Mouse (Mus musculus): ENCODE results near the gene Tmem184a.

The Tmem184a gene

GRCm38 (mm10) chr5:139819538-139820181, at the start of gene Tmem184a:
Gene Tmem184a, minus strand, starts transcription at chr5:139819917.
- no peak for DNase-seq (ENCODE audit: low read depth, low spot score)

- DNase-seq (ENCODE audit: low read depth, low spot score): no peak
Measured at GRCm38 (mm10) chr5:139862759-139863158, 43.0 kb upstream of the Tmem184a start.

- no peak for DNase-seq (ENCODE audit: low read depth, low spot score)
Measured at GRCm38 (mm10) chr5:139860328-139861104, 40.8 kb upstream of the Tmem184a start.

GRCm38 (mm10) chr5:139849626-139850320, 30.1 kb upstream of the Tmem184a start:
- no peak for DNase-seq (ENCODE audit: low read depth, low spot score)

- no peak for DNase-seq (ENCODE audit: low read depth, low spot score)
Measured at GRCm38 (mm10) chr5:139839142-139839541, 19.4 kb upstream of the Tmem184a start.

- DNase-seq (ENCODE audit: low read depth, low spot score): peak; percentile 44
Measured at GRCm38 (mm10) chr5:139838476-139838892, 18.8 kb upstream of the Tmem184a start.

- no peak for DNase-seq (ENCODE audit: low read depth, low spot score)
Measured at GRCm38 (mm10) chr5:139835706-139836105, 16.0 kb upstream of the Tmem184a start.

- no peak for DNase-seq (ENCODE audit: low read depth, low spot score)
Measured at GRCm38 (mm10) chr5:139832125-139832524, 12.4 kb upstream of the Tmem184a start.

- no peak for DNase-seq (ENCODE audit: low read depth, low spot score)
Measured at GRCm38 (mm10) chr5:139830734-139831133, 11.0 kb upstream of the Tmem184a start.

- no peak for DNase-seq (ENCODE audit: low read depth, low spot score)
Measured at GRCm38 (mm10) chr5:139829384-139829783, 9.7 kb upstream of the Tmem184a start.

- no peak for DNase-seq (ENCODE audit: low read depth, low spot score)
Measured at GRCm38 (mm10) chr5:139827593-139827992, 7.9 kb upstream of the Tmem184a start.

- peak; percentile 86 for DNase-seq (ENCODE audit: low read depth, low spot score)
Measured at GRCm38 (mm10) chr5:139826357-139827055, 6.8 kb upstream of the Tmem184a start, which contains the start of the genes Gm26938 and Psmg3. Gene Gm26938, minus strand, starts transcription at chr5:139826407. Gene Psmg3, minus strand, starts transcription at chr5:139826885.

- no peak for DNase-seq (ENCODE audit: low read depth, low spot score)
Measured at GRCm38 (mm10) chr5:139825947-139826346, 6.2 kb upstream of the Tmem184a start.

- no peak for DNase-seq (ENCODE audit: low read depth, low spot score)
Measured at GRCm38 (mm10) chr5:139824531-139824930, 4.8 kb upstream of the Tmem184a start.

GRCm38 (mm10) chr5:139821466-139822459, 2.0 kb upstream of the Tmem184a start:
- DNase-seq (ENCODE audit: low read depth, low spot score): no peak

GRCm38 (mm10) chr5:139818801-139819200, 916 bp downstream of the Tmem184a start:
- DNase-seq (ENCODE audit: low read depth, low spot score): no peak

GRCm38 (mm10) chr5:139818056-139818455, 1.7 kb downstream of the Tmem184a start:
- no peak for DNase-seq (ENCODE audit: low read depth, low spot score)

GRCm38 (mm10) chr5:139817292-139817691, 2.4 kb downstream of the Tmem184a start:
- DNase-seq (ENCODE audit: low read depth, low spot score): no peak

GRCm38 (mm10) chr5:139816445-139816844, 3.3 kb downstream of the Tmem184a start:
- DNase-seq (ENCODE audit: low read depth, low spot score): no peak

GRCm38 (mm10) chr5:139815964-139816363, 3.8 kb downstream of the Tmem184a start:
- no peak for DNase-seq (ENCODE audit: low read depth, low spot score)
